Mouse (Mus musculus) T-helper 2 cell (primary cell): ENCODE measurements around the gene Rb1.

Source experiments
- in situ Hi-C: fragments of 300-600 bp; cut with MboI, MseI; formaldehyde crosslinking; loops from one replicate; pipeline ENCODE4 v1.15.1; 2025; ENCODE audit warnings: high pct_unique_total_duplicates

The Rb1 gene

DNA sequence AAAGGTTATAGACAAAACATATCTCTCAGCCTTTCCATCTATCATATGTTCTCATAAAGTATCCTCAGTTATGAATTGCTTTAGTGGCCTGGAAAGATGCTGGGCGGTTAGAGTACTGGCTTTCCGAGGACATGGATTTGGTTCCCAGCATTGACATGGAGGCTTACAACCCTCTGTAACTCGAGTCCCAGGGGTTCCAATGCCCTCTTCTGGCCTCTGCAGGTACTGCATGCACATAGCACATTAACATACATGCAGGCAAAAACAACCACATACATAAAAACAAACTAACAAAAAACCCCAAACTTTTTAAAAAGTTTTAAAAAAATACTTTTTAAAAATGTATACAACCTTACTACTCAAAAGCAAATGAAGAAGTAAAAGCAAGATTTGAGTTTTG lies 59.5 kb downstream of the Rb1 start:
- in situ Hi-C loops: no loop called here

GRCm38 (mm10) chr14:73262210-73262609 lies 63.4 kb downstream of the Rb1 start:
- in situ Hi-C loops: no loop called here

GRCm38 (mm10) chr14:73258181-73258580 lies 67.4 kb downstream of the Rb1 start:
- in situ Hi-C loops: loop anchor here (10.0 kb wide), 1 partner anchor 153 kb away; no protein-coding TSS in a partner anchor

DNA sequence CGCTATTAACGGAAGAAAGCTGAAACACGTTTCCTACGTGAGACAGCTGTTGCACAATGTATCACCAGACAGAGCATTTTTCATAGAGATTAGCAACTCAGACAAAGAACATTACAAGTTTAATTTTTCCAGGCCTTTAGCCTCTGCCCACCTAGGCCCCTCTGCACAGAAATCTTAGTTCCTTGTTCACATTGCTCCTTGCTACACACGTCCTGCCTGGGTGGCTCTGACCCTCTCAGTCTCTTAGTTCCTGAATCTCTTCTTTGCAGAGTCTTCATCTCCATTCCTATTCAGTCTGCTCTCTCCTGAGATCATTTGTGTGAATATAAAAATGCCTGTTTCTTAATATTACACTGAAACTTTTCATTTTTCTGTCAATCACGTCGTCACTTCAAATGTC lies 68.3 kb downstream of the Rb1 start:
- in situ Hi-C loops: loop anchor here (10.0 kb wide), 1 partner anchor 153 kb away; no protein-coding TSS in a partner anchor

DNA sequence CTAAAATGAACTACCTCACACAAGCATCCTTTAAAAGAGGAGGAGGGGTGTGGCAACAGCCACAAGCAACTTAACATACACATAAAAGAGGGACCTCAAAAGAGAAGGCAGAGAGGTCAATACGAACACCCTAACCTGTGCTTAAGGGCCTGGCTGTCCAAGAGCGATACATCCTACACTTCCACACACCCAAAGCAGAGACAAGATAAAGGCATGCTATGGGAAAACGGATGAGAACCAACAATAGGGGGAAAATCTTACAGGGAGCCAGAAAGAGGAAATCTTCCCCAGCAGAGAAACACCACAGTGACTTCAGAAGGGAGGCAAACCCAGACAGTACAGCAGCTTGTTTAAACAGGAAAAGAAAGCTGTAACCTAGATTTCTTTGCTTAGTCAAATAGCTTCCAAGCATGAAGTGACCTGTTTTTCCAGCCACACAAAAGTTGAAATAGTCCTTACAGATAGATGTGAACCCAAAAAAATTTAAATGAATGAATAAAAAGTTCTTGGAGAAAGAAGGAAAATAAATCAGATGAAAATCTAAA lies 70.1 kb downstream of the Rb1 start:
- in situ Hi-C loops: loop anchor here (10.0 kb wide), 1 partner anchor 151 kb away; no protein-coding TSS in a partner anchor

- in situ Hi-C loops: loop anchor here (10.0 kb wide), 1 partner anchor 150 kb away; no protein-coding TSS in a partner anchor
Measured at GRCm38 (mm10) chr14:73254412-73254811, 71.2 kb downstream of the Rb1 start.

- in situ Hi-C loops: loop anchor here (10.0 kb wide), 1 partner anchor 149 kb away; no protein-coding TSS in a partner anchor
Measured at GRCm38 (mm10) chr14:73253453-73254251, 72.0 kb downstream of the Rb1 start.

- in situ Hi-C loops: loop anchor here (10.0 kb wide), 1 partner anchor 147 kb away; no protein-coding TSS in a partner anchor
Measured at GRCm38 (mm10) chr14:73252276-73252675, 73.3 kb downstream of the Rb1 start.

GRCm38 (mm10) chr14:73250056-73250455 lies 75.6 kb downstream of the Rb1 start:
- in situ Hi-C loops: loop anchor here (10.0 kb wide), 1 partner anchor 145 kb away; no protein-coding TSS in a partner anchor

GRCm38 (mm10) chr14:73244061-73244597 lies 81.5 kb downstream of the Rb1 start:
- in situ Hi-C loops: no loop called here

DNA sequence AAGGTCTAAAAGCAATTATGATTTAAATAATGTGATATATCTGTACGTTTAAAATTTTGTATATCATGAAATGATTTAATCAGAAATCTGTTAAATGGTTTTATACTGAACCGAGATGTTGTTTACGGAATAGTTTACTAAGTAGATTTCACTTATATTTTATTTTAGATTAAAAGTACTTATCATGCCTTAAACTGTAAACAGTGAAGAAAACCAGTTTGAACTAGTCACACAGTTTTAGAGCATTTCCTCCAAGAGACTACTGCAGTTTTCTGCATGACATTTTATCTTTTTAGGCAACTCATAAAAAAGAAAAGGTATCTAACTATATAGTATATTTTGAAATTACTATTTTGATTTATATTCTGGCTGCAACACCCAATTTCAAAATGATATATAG lies 85.8 kb downstream of the Rb1 start:
- in situ Hi-C loops: no loop called here

DNA sequence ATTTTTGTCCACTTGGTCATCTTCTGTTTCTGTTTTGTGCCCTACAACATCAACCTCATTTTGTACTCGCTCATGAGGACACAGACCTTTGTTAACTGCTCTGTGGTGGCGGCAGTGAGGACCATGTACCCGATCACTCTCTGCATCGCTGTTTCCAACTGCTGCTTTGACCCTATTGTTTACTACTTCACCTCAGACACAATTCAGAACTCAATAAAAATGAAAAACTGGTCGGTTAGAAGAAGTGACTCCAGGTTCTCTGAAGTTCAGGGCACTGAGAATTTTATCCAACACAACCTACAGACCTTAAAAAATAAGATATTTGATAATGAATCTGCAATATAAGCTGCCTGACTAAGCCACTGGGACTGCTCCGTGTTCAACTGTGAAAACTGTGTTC lies 86.3 kb downstream of the Rb1 start:
- in situ Hi-C loops: no loop called here

GRCm38 (mm10) chr14:73238498-73239250 lies 86.9 kb downstream of the Rb1 start:
- in situ Hi-C loops: no loop called here

GRCm38 (mm10) chr14:73237848-73238321 lies 87.7 kb downstream of the Rb1 start, which contains the start of gene Lpar6:
Lpar6 (plus strand) TSS chr14:73237895.
- in situ Hi-C loops: no loop called here

DNA sequence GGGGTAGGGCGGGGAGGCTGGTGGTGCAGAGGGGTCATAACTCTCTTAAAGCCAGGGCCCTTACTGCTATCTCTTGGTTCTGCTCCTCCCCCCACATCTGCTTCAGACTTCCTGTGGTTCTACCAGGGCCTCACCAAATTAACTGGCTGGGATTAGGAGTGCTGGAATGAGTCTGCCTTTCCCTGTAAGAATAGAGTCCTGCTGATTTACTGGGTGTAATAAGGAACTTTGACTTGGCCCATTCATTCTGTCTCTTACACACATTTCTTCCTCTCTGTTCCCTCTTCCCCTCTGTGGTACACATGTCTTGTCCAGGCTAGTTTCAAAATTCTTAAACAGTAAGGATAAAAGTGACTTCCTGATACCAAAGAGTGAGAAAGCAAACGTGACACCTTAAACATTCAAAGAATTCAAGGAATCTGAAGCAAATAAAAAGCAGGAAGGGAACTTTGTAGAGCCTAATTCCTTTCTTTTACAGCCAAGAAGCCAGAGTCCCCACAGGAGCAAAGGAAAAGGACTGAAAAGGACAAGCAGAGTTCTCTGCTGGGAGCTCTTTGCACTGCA lies 91.1 kb downstream of the Rb1 start:
- in situ Hi-C loops: no loop called here

GRCm38 (mm10) chr14:73231286-73231982 lies 94.2 kb downstream of the Rb1 start:
- in situ Hi-C loops: no loop called here

- in situ Hi-C loops: no loop called here
Measured at GRCm38 (mm10) chr14:73226849-73227248, 98.8 kb downstream of the Rb1 start.

DNA sequence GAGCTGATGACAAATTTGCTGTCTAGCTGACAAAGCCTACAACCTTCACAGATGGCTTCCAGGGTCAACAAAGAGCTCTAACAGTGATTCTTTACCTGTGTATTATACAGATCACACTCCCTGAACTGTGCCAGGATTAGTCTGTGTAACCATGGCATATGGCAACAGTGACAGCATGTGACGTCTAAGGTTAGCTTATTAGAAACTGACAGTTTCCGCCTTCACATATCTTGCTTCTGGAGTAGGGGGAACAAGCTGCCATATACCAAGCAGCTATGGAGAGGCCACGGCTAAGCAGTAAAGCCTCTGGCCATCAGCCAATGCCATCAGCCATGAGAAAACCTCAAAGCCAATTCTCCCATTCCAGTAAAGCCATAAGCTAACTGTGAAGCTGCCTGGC lies 99.3 kb downstream of the Rb1 start:
- in situ Hi-C loops: no loop called here

DNA sequence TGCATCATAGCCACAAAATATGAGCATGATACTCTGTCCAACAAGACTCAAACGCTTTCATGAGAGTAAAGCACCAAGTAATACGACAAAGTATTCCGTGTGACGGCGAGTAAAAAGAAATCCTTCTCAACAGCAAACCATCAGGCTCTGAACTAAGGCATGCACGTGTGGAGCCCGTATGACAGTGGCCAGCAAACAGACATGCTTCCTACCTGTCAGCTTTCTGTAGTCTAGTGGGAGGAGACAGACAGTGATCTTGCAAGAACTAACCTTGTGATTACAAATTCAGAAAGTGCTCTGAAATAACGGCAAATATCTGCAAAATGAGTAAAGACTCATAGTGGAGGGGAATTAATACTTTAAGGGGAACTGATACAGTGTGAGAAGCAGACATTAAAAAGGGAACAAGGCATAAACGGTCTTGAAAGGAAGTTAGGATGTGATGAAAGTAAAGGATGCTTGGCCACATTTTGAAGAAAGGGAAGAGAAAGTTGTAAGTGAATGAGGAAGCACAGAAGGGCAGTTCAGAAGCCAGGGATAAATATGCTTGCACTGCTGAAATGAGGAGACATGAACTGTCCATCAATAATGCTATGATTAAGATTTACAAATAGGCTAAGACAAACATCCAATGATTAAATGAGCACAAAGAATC lies 103.2 kb downstream of the Rb1 start:
- in situ Hi-C loops: no loop called here

DNA sequence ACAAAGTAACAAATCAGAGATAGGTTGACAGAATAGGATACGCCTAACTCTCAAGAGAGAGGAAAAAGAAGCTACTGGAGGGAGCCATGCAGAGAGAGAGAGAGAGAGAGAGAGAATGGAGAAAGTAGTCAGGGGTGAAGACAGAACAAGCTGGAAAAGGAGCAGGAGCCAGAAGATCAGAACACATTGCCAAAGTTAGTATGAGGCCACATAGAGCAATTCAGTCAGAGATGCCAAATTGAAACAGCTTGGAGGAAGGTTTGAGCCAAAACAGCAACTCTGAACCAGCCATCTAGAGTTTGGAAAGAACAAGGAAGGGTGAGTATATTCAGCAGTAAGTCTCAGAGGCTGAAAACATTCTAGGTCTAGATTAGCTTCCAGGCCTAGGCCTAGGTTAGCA lies 108.6 kb downstream of the Rb1 start:
- in situ Hi-C loops: no loop called here
